Mouse (Mus musculus): Measurements from ENCODE around the gene Dact2.

DNA sequence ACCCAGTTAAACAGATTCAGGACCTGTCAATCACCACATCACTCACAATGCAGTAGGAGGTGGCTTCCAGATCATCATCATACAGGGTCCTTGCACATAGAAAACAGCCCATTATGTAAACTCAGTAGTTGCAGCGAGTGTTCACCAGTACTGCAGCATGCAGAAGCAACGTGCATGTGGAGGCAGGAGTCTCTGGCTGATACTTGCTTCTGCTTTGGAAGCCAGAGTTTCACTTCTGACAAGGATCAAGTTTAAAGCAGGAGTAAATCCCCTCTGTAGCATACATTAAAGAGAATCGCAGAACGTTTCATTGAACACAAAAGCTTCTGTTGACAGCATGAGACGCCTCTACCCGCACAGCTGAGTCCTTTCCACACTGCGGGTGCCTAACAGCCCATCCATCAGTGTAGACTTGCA, 46.3 kb downstream of the Dact2 start:
- no peak for TF ChIP-seq GATA1 (IDR thresholded peaks at IDR 0.05; ENCODE audit: low read length)
- no peak for TF ChIP-seq TAL1 (IDR thresholded peaks at IDR 0.05; ENCODE audit: low read length)
